Mouse (Mus musculus) kidney, postnatal 10 days (tissue): ENCODE data around the gene Stat1.

Experiments
- DNase-seq: peaks from one replicate; pipeline ENCODE4 v3.0.0; 2021; ENCODE audit warnings: mixed read lengths

Gene Stat1

DNA sequence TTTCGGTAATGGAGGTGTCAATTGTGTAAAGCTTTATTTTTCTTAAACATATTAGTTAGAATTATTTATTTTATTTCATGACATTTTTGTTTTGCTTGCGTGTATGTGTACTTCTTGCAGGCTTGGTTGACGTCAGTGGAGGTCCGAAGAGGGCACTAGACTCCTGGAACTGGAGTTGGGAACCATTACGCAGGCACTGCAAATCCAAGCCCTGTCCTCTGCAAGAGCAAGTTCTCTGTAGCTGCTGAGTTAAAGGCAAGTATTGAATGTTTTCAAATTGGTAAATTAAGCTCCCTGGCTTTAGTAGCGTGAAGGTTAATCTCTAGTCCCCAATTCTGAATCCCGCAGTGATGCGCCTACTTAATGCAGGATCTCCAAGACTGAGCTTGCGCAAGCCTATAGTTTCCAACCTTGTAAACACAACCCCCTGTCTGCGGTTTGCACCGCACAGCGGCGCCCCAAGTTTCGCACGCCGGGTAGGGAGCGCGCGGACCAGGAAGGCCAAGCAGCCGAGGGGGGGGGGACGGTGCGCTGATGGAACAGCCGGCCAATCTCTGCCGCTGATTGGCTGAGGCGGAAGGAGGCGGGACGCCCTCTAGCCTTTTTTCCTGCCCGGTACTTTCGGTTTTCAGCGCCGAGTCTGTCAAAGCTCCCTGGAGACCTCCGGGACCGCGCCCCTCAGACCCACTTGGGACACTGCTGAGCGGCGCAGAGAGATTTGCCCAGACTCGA lies at the start of gene Stat1:
Stat1 (plus strand) TSS at position 581 of the 732 bp plus-strand sequence.
- peak; percentile 95 for DNase-seq

GRCm38 (mm10) chr1:52079724-52080367 lies 39.4 kb upstream of the Stat1 start:
- no peak for DNase-seq

DNA sequence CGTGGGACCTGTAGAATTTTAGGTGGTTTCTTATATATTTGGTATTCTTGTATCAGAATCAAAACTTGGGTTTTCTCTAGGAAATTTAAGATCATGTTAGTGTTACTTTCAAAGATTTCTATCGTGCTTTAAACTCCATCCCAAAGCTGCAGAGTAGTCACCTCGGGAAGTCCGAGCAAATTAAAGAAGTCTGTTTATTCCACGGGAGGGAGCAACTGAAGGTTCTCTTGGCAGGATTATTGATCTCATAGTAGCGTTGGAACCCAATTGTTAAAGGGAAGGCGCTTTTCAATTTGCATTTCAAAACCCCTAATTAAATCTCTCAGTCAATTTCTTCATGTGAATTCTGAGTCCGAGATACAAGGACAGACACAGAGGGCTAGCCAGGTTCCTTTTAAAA lies 38.9 kb upstream of the Stat1 start:
- no peak for DNase-seq

DNA sequence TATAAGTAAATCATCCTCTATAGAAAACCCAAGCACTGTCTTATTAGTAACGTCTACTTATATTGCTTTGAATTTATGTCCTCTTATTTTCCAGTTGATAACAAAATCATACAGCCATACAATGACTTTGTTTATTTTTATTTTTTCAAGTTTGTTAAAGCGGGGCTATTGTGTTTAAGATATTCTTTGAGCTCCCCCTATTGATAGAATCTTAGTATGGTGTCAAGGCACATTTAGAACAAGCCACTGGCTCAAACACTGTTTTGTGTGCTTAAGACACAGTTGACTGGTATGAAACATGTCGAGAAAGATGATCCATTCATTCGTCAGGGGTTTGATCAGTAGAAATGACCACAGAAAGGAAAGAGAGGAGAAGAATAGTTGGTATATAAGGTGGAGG lies 33.0 kb upstream of the Stat1 start:
- DNase-seq = no peak

DNA sequence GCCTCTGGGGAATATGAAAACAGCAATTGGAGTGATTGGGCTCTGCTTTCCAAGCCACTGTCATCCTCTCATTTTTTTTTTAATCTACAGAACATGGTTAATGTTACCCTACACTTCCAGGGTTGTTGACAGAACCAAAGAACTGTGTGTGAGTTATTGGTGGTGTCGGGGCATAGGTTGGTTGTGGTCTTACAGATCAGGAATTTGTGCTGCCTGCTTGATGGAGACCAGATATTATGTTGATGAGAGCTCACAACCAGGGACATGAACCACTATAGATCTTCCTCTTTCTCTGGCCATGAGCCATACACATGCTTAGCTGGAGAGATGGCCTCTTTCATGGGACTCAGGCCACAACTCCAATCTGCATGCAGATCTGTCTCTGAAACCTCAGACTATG lies 32.1 kb upstream of the Stat1 start:
- DNase-seq = no peak

- DNase-seq = no peak
These were observed 30.6 kb upstream of the Stat1 start for GRCm38 (mm10) chr1:52088634-52089033.

DNA sequence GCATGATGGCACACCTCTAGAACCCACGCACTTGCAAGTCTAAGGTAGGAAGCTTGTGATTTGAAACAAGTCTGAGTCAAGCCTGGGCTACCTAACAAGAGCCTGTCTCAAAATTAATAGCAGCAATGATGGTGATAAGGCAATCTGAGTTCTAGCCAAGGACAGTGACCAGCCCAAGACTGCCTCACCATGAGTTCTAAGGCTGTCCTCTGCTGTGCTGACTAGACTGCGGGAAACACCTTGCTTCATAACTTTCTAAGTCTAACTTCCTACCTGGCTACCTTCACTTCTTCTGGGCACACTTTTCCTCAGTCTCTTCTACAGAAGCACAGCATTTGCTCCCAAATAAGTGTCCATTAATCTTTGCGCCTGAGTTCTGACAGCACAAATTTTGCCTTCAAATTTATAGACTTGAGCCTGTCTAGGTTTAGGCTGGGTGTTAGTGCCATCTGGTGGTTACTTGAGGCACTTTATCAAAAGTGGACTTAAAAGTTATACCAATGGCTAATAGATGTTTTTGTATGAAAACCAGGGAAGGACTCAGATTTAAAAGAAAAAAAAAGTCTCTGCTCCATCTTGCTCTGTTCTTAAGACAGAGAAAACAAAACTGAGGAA lies 20.5 kb upstream of the Stat1 start:
- peak; percentile 62 for DNase-seq

- DNase-seq = peak; percentile 11
These were observed 18.7 kb upstream of the Stat1 start for GRCm38 (mm10) chr1:52100496-52100895.

DNA sequence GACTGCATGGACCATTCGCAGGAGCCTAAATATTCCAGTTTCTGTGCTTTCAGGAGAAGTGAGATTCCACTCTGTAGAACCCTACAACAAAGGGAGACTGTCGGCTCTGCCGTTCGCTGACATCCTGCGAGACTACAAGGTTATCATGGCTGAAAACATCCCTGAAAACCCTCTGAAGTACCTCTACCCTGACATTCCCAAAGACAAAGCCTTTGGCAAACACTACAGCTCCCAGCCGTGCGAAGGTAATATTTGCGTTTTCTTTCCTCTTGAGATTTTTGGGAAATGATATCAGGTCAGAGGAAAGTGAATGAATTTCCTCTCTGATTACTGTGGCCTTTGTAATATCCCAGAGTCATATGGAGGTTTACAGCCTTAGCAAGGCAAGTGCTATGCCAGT lies 16.4 kb upstream of the Stat1 start:
- no peak for DNase-seq

DNA sequence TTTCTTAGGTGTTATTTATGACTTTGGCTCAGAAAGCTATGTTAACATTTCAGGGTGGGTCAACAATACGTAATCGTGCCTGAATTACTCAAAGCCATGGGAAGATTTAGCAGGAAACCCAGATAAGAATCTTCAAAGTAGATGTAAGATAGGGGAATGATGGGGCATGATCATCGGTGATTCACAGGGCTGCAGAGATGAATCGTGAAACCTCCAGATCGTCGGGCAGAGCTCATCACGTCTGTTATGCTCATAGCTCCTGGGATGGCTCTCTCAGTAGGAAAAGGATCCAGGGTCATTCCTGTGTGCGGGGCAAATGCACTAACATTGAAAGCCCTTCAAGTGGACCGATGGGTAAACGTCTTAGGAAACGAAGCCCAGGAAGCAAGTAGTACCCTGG lies 12.0 kb upstream of the Stat1 start:
- DNase-seq = no peak

GRCm38 (mm10) chr1:52111217-52111616 lies 8.0 kb upstream of the Stat1 start:
- no peak for DNase-seq

DNA sequence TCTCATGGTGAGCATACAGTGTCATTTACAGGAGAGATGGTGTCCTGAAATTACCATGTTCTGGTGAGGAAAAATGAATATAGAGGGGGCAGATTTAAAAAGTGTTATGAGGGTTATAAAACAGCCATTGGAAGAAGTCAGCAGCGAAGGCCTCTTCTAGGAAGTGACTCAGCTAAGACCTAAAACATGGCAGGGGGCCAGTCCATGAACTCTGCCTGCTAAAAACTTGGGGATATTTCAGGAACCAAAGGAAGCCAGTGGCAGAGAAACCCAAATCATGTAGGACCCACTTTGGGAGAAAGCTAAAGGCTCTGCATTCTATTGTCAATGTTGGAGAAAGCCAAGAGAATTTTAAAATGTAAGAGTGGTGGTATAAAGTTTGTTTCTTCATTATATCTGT lies 6.9 kb upstream of the Stat1 start:
- DNase-seq = no peak

- DNase-seq = no peak
These were observed 6.1 kb upstream of the Stat1 start for GRCm38 (mm10) chr1:52113067-52113665.

DNA sequence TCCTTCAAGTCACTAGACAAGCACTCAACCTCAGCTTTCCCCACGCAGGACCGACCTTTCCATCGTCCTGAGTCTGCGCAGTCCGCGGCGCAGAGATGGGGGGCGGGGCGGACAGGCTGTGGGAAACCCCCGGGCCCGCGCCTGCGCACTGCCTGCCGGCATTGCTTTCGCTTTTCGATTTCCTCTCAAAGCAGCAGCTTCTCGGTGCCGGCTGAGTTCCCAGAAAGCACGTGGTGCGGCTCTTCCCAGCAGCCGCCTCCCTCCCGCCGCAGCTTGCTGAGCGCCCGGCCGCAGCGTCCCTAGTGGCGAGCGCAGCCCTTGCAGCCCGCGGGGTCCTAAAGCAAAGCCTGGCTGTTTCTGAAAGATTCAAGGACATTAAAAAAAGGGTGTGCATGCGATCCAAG lies 5.6 kb upstream of the Stat1 start:
- DNase-seq = peak; percentile 99

- no peak for DNase-seq
These were observed 2.8 kb upstream of the Stat1 start for GRCm38 (mm10) chr1:52116441-52116840.

DNA sequence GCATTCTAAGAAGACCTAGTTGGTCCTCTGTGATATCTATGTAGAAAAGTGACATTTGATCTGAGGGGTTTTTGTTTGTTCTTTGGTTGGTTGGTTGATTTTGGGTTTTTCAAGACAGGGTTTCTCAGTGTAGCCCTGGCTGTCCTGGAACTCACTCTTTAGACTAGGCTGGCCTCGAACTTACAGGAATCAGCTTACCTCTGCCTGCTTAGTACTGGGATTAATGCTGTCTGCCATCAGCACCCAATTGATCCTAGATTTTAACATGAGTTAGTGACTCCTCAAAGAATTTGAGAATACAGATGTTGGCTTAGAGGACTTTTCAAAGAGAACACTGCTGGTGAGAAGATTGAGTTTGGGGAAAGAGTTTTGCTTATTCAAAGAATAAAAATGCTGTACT lies 1.5 kb upstream of the Stat1 start:
- no peak for DNase-seq

DNA sequence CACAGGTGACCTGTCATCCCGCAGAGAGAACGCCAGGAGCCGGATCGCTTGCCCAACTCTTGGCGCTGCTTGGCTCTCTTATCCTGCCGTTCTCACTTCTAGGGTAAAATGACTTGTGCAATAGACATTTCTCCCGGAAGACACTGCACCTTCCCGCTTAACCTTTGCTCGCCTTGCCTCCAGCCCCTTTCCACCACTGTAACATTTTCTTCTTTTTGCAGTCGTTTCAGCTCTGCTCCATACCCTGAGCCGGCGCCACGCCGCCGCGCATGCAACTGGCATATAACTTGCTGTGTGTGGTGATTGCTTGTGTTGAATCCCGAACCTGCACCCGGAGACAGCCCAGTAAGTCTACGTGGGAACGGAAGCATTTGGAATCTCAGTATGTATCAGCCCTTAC lies 451 bp downstream of the Stat1 start:
- no peak for DNase-seq

DNA sequence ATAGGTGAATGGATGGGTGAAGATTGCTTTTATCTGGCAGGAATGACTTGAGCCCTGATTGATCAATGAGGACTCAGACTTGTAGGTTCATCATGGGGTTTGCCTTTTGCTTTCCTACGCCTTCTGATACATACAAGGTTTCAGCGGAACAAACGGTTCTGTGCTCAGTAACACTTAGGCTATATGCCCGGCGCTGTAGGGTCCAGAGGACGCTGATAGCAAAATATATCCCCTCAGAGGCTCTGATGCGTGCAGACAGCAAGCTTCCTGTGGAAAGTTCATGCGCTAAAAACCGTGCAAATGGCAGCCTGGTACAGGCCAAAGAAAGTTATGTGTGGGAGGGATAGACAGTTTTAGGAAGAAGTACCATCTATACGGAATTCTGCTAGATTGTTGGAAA lies 951 bp downstream of the Stat1 start:
- no peak for DNase-seq

DNA sequence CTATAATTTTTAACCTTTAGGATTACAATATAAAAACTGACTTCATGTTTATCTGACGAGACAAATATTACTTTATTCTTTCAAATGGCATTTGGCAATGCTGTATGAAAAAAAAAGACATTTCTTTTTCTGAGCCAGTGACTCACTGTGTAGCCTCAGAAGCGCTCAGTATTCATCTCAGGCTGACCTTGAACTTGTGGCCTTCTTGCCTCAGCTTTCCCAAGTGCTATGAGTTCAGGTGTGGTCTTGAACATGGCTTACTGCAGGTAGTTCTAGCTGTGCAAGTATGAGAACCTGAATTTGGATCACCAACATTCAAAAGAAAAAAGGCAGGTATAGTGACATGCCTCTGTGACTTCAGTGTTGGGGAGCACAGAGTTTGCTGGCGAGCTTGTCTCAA lies 1.8 kb downstream of the Stat1 start:
- no peak for DNase-seq

DNA sequence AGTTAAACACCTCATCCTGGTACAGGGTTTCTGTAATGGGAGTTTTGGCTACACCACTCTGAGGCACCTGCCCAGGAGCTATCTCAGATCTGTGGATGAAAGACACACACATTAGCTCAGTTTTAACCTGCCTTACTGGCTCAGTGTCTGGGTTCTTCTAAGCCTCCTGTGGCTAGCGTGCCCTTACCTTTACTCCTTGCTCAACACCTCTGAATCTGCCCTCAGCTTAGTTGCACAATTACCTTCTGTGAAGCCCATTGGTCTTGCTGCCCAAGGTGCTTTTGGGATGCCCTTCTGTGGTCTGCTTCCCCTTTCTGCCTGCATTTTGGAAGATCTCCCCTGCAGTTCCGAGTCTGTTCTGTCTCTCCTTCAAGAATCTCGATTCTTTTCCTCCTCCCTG lies 5.6 kb downstream of the Stat1 start:
- DNase-seq = no peak

GRCm38 (mm10) chr1:52127350-52127749 lies 8.1 kb downstream of the Stat1 start:
- no peak for DNase-seq

- no peak for DNase-seq
These were observed 10.6 kb downstream of the Stat1 start for GRCm38 (mm10) chr1:52129794-52130193.

- DNase-seq = no peak
These were observed 12.6 kb downstream of the Stat1 start for GRCm38 (mm10) chr1:52131787-52132377.

DNA sequence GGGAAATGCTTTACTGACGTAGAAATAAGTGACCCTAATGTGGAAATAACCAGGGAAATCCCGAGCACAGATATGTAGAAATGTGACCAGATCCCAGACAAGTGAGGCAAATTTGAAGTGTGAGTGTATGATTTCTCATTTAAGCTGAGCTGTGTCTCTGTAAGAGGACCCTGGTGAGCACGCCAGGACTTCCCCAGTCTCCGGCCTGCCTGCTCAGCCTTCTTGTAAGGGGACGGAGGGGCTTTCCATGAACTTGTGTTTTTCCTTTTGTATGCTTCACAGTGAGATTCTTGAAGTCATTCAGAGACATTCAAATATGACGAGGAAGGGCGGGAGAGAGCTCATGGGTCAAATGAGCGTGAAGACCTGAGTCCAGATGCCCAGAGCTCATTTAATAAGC lies 14.0 kb downstream of the Stat1 start:
- DNase-seq = no peak
